Mouse (Mus musculus): ENCODE measurements around the gene Tgoln1.

Tgoln1 gene

DNA sequence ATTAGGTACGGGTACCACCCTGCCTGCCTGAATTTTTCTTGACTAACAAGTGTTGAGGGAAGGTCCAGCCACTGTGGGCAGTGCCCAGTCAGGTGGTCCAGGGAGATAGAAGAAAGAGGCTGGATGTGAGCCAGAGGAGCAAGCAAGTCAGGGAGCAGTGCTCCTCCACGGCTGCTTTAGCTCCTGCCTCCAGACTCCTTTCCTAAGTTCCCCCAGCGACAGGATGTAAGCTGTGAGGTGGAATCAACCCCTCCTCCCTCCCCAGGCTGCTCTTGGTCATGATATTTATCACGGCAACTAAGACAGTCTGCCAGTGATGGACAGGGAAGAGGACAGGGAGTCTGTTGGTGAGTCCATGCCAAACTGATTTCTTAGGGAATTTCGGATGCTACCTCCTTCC, 22.9 kb downstream of the Tgoln1 start:
- DNase-seq (ENCODE audit: low read depth, low spot score): no peak

GRCm38 (mm10) chr6:72593011-72593803, 23.6 kb downstream of the Tgoln1 start:
- DNase-seq (ENCODE audit: low read depth, low spot score): no peak

GRCm38 (mm10) chr6:72590111-72590510, 26.7 kb downstream of the Tgoln1 start:
- DNase-seq (ENCODE audit: low read depth, low spot score): no peak

GRCm38 (mm10) chr6:72588307-72588706, 28.5 kb downstream of the Tgoln1 start:
- no peak for DNase-seq (ENCODE audit: low read depth, low spot score)

DNA sequence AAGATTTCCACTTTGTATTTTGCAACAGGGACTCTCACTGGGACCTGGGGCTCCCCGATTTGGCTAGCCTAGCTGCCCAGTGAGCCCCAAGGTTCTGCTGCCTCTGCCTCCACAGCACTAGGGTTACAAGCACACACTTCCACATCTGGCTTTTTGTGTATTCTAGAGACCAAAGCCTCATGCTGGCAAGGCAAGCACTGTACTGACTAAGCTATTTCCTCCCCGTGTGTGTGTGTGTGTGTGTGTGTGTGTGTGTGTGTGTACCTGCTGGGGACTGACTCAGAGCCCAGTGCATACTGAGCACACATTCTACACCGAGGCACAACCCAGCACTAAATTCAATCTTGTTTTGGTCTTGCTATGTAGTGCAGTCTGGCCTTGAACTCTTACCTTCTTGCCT, 30.1 kb downstream of the Tgoln1 start:
- no peak for DNase-seq (ENCODE audit: low read depth, low spot score)

DNA sequence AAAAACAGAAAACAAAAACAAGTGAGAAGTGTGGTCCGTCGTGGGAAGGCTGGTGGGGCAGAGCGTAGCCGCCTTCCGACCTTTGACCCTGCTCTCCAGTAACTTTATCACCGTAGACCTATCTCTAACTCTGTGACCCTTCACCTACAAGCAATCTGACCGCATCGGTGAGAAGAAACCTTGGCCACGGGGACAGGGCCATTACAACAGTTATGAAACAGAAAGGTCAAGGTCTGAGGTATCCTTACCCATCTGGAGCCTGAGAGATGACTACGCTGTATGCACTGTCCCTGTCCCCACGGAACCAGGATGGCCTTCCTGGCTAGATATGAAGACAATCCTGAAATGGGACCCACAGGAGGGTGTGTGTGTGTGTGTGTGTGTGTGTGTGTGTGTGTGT, 32.6 kb downstream of the Tgoln1 start:
- DNase-seq (ENCODE audit: low read depth, low spot score): no peak

DNA sequence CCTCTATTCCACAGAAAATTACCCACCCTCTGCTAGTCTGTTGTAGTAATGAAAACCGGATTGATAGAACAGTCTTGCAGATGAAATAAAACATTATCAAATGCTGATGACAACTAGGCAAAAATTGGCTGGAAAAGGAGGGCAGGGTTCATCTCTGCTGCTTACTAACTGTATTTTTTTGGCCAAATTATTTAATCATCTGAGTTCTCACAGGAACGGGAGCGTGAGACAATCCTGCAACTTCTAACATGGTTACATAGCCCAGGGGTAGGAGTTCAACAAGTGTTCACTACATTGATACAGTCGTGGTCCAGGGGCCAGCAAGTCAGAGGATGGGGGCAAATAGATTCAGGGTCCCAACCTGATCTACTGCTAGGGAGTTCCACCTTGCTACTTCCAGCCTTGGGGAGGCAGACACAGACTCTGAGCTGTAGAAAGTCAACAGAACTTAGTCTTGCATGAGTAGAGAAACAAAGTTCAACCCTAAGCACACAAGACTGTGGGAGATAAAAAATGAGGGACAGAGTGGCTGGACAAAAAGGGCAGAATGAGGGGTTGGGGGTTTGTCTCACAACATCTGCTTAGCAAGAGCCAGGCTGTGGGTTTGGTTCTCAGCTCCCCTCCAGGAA, 33.5 kb downstream of the Tgoln1 start:
- no peak for DNase-seq (ENCODE audit: low read depth, low spot score)

DNA sequence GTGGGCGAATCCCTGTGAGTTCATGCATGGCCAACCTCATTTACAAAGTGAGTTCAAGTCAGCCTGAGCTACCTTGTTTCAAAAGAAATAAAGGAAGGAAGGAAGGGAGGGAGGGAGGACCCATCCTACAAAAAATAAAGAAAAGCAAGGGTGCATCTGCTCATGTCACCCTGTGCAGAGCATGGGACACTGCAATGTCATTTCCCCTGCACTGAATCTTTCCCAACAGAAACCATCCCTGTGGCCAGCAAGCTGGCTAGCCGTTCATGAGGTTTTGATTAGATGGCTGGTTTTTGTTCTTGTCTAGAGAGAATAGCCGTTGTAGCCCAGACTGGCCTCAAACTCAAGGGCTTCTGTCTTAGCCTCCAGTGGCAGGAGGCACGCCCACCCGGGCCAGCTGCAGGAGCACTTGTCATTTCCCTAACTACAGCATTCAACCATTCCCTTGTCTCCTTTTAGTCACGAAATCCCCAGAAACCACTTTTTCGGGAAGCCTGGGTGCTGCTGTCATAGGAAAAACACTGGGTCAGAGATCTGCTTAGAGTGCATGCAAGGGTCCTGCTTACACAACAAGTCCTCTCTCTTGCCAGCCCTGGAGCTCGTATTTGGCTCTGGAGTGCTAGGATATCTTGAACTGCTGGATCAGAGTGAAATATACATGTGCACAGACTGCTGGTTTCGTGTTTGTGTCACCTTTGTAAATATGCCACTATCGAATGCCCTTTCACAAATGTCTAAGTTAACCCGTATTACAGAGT, 35.0 kb downstream of the Tgoln1 start:
- no peak for DNase-seq (ENCODE audit: low read depth, low spot score)

DNA sequence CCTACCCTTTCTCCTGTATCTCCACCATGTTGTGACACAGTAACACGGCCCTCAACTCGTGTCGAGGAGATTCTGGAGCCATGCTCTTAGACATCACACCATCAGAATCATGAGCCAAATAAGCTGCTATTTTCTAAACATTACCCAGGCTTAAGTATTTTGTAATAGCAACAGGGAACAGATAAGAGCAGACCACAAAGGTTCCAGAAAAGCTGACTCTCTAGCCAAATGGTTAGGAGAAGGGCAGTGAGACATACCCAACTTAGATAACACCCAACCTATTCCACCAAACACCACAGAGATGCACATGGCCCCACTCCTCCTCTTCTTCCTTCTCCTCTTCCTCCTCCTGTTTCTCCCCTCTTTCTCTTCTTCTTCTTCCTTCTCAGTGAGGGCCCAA, 40.8 kb downstream of the Tgoln1 start:
- DNase-seq (ENCODE audit: low read depth, low spot score): no peak

- no peak for DNase-seq (ENCODE audit: low read depth, low spot score)
Observed at GRCm38 (mm10) chr6:72571826-72572225, 45.0 kb downstream of the Tgoln1 start.

GRCm38 (mm10) chr6:72570644-72571397, 46.0 kb downstream of the Tgoln1 start:
- DNase-seq (ENCODE audit: low read depth, low spot score): no peak

GRCm38 (mm10) chr6:72568736-72569135, 48.1 kb downstream of the Tgoln1 start:
- no peak for DNase-seq (ENCODE audit: low read depth, low spot score)

DNA sequence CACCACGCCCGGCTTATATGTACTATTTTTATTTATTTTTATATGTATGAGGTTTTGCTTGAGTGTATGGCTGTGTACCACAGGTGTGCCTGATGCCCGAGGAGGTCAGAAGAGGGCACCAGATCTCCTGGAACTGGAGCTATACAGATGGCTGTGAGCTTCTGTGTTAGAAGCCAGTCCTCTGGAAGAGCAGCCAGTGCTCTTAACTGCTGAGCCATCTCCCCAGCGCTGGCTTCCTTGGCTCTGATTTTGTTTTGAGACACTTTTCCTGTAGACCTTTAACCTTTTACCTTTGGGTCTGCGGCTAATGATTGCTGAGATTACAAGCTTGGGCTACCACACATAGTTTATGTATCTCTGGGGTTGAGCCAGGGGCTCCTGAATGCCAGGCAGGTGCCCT, 49.3 kb downstream of the Tgoln1 start:
- DNase-seq (ENCODE audit: low read depth, low spot score): no peak

DNA sequence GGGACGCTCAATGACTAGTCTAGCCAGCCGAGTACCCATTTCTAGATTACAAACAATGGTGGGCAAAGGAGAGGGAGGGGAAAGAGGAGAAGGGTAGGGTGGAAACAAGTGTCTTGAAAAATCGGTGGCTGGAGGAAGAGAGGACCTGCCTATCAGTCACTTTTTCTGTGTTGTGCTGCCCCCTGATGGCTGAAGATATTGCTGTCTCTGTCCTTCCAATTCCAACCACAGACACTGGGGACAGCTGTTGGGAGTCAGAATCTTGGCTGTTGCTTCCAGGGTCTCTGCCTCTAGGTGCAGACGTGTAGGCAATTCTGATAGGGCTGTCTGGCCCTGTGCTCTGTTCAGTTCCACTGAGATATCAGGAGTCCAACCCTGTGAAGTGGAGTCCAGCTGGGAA, 50.8 kb downstream of the Tgoln1 start:
- peak; percentile 78 for DNase-seq (ENCODE audit: low read depth, low spot score)

DNA sequence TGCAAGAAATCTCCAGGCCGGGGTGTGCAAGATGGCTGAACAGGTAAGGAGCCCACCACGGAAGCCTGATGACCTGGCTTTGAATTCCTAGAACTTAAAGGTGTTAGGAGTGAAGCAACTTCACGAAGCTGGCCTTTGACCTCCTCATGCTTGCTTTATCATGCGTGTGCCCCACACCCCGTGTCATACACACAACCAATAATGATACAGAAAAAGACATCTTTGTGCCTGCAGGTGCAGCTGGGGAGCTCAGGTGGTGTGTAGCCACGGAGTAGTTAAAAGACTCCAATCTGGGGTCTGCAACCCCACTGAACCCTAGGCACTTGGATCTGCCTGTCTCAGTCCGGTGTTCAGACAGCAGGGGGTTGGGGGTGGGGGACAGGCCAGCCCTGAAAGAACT, 51.3 kb downstream of the Tgoln1 start:
- no peak for DNase-seq (ENCODE audit: low read depth, low spot score)

GRCm38 (mm10) chr6:72562894-72563293, 53.9 kb downstream of the Tgoln1 start:
- no peak for DNase-seq (ENCODE audit: low read depth, low spot score)

GRCm38 (mm10) chr6:72562486-72562885, 54.3 kb downstream of the Tgoln1 start:
- DNase-seq (ENCODE audit: low read depth, low spot score): no peak

GRCm38 (mm10) chr6:72560801-72561200, 56.0 kb downstream of the Tgoln1 start:
- no peak for DNase-seq (ENCODE audit: low read depth, low spot score)

Data from embryo, embryonic 11.5 days (tissue).